Mouse (Mus musculus) hindbrain, embryonic 11.5 days (tissue): ENCODE results near the gene Gm16181. TPM values are rescaled to one million over a fixed set of nuclear protein-coding genes. Genes with fewer than 3 reads are reported as not detected.

Experiments used
- ATAC-seq: fragments of 200-750 bp; cut with Nextera tagmentation; 2 replicates; pipeline ENCODE4 v1.8.0; 2017; ENCODE audit warnings: mild to moderate bottlenecking, moderate TSS enrichment, moderate library complexity; ENCODE audit not compliant: low FRiP score
- DNase-seq: peaks from one replicate; pipeline ENCODE4 v3.0.0-alpha.2; 2015; ENCODE audit warnings: low spot score
- H3K27ac ChIP-seq: fragments of 300-500 bp; sonication (generic); 2 replicates; pipeline ENCODE4 v1.5.1; 2014; ENCODE audit warnings: mild to moderate bottlenecking, low read depth, low read length
- H3K27me3 ChIP-seq: fragments of 300-500 bp; sonication (generic); 2 replicates; pipeline ENCODE4 v1.6.1; 2014; ENCODE audit warnings: mild to moderate bottlenecking, low read length, moderate library complexity, mixed read lengths; ENCODE audit not compliant: control insufficient read depth, insufficient read depth
- H3K36me3 ChIP-seq: fragments of 300-500 bp; sonication (generic); 2 replicates; pipeline ENCODE4 v1.6.1; 2014; ENCODE audit warnings: mild to moderate bottlenecking, low read length, moderate library complexity, mixed read lengths; ENCODE audit not compliant: control insufficient read depth, insufficient read depth
- H3K4me1 ChIP-seq: fragments of 300-500 bp; sonication (generic); replicated peaks from 2 replicates; pipeline ENCODE4 v1.6.1; 2014; ENCODE audit warnings: low read length, mixed read lengths; ENCODE audit not compliant: control insufficient read depth, insufficient read depth
- H3K4me2 ChIP-seq: fragments of 300-500 bp; sonication (generic); replicated peaks from 2 replicates; pipeline ENCODE4 v1.6.1; 2014; ENCODE audit warnings: mild to moderate bottlenecking, low read depth, low read length
- H3K4me3 ChIP-seq: fragments of 300-500 bp; sonication (generic); 2 replicates; pipeline ENCODE4 v1.5.1; 2014; ENCODE audit warnings: low read depth, low read length
- H3K9ac ChIP-seq: fragments of 300-500 bp; sonication (generic); 2 replicates; pipeline ENCODE4 v1.6.1; 2014; ENCODE audit warnings: low read depth, low read length
- H3K9me3 ChIP-seq: fragments of 300-500 bp; sonication (generic); 2 replicates; pipeline ENCODE4 v1.6.1; 2016; ENCODE audit warnings: low read length; ENCODE audit not compliant: control insufficient read depth
- WGBS: fragments of 180-500 bp; shearing (Covaris S2); extraction: QIAGEN DNeasy Blood & Tissue Kit; methylation state at CpG from one replicate; pipeline ENCODE4 v1.1.7; 2014; 5-methylcytosine and 5-hydroxymethylcytosine counted together
- polyA plus RNA-seq: library from polyadenylated mRNA; unstranded; fragments of >200 nt; fragmentation: Nextera tagmentation; extraction: Ambion mirVana; gene quantifications from 2 replicates; pipeline ENCODE4 v1.2.1, GENCODE M21; 2014

The Gm16181 gene
- polyA plus RNA-seq, 1 experiment from 2014 or later = 0.36 TPM

GRCm38 (mm10) chr17:35193881-35194843, 26.5 kb upstream of the Gm16181 start, which contains the start of gene Ltb:
Gene Ltb (plus strand): TSS chr17:35194439.
- H3K36me3 ChIP-seq = no peaks in the 10 kb centered on the region
- H3K9ac ChIP-seq = no peak within 1 kb of the TSS
- DNase-seq (peak; percentile 11), ATAC-seq (no peak)
- no peak within 1 kb of the TSS for H3K4me3 ChIP-seq
- H3K4me2 ChIP-seq = peak within 1 kb of the TSS; percentile 59; the same call in 1 of the 2 replicates
- no peaks in the 10 kb centered on the region for H3K9me3 ChIP-seq
- no peak within 1 kb of the TSS for H3K27ac ChIP-seq
- WGBS = 58% methylated on average over 23 of the region's 28 CpGs
- peaks cover 28% of the 10 kb centered on the region for H3K27me3 ChIP-seq
- H3K4me1 ChIP-seq = peaks cover 2% of the 10 kb centered on the region; the same call in 1 of the 2 replicates

GRCm38 (mm10) chr17:35194844-35195630, 25.6 kb upstream of the Gm16181 start:
- DNase-seq = no peak
- peaks cover 28% of the 10 kb centered on the region for H3K27me3 ChIP-seq
- H3K9ac ChIP-seq = peak overlapping the region; percentile 27; the same call in 1 of the 2 replicates
- no peak for ATAC-seq
- peak overlapping the region; percentile 59 for H3K4me2 ChIP-seq
- H3K4me1 ChIP-seq = peaks cover 2% of the 10 kb centered on the region; the same call in 1 of the 2 replicates
- H3K27ac ChIP-seq = no peak overlapping the region
- H3K4me3 ChIP-seq = peak overlapping the region; percentile 38
- WGBS = 43% methylated on average over 19 of the region's 19 CpGs
- no peaks in the 10 kb centered on the region for H3K36me3 ChIP-seq
- no peaks in the 10 kb centered on the region for H3K9me3 ChIP-seq

DNA sequence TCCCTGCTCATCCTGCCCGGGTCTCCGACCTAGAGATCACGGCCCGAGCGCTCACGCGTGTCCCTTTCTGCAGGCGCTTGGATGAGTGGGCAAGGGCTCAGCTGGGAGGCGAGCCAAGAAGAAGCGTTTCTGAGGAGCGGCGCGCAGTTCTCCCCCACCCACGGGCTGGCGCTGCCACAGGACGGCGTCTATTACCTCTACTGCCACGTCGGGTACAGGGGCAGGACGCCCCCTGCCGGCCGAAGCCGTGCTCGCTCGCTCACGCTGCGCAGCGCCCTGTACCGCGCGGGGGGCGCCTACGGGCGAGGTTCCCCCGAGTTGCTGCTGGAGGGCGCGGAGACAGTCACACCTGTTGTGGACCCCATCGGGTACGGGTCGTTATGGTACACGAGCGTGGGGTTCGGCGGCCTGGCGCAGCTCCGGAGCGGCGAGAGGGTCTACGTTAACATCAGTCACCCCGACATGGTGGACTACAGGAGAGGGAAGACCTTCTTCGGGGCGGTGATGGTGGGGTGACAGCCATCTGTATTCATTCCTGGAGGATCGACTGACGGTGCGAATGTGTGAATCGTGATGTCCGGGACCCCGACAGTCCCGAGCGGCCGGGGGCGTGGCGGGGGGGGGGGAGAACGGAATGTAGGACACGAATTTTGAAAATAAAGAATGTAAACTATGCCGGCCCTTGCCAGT, 24.9 kb upstream of the Gm16181 start:
- Histone ChIP-seq H3K4me2 (peak overlapping the region; percentile 59), H3K36me3 (no peaks in the 10 kb centered on the region), H3K9me3 (no peaks in the 10 kb centered on the region), H3K27ac (no peak overlapping the region), H3K4me1 (peaks cover 2% of the 10 kb centered on the region; the same call in 1 of the 2 replicates), H3K27me3 (peaks cover 28% of the 10 kb centered on the region), H3K9ac (peak overlapping the region; percentile 27; the same call in 1 of the 2 replicates), H3K4me3 (peak overlapping the region; percentile 38)
- DNase-seq (peak; percentile 87), ATAC-seq (peak; percentile 71)
- WGBS = 2% methylated on average over 65 of the region's 66 CpGs

- 32% methylated on average over 9 of the region's 9 CpGs for WGBS
- Histone ChIP-seq H3K4me1 (peaks cover 2% of the 10 kb centered on the region; the same call in 1 of the 2 replicates), H3K27me3 (peaks cover 28% of the 10 kb centered on the region), H3K4me3 (peak overlapping the region; percentile 38), H3K27ac (no peak overlapping the region), H3K36me3 (no peaks in the 10 kb centered on the region), H3K9me3 (no peaks in the 10 kb centered on the region), H3K4me2 (peak overlapping the region; percentile 59), H3K9ac (no peak overlapping the region)
- no peak for ATAC-seq
- DNase-seq = no peak
These were observed 24.4 kb upstream of the Gm16181 start for GRCm38 (mm10) chr17:35196321-35196641.

DNA sequence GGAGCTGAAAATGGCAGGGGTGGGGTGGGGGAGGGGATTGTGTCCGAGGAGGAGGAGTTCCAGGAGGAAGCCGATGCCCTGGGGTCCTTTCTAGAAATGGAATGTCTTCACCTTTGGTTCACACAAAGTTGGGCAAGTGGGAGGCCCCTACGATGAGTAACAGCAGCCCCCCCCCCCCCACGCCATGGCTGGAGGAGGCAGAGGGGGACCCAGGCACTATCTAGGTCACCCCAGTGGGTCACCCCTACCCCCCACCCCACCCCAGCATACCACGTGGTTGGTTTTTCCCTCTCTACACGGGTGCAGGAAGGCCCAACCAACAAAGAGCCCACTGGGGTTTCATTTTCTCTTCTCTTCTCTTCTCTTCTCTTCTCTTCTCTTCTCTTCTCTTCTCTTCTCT, 23.5 kb upstream of the Gm16181 start:
- ATAC-seq = no peak
- Histone ChIP-seq H3K4me1 (peaks cover 2% of the 10 kb centered on the region; the same call in 1 of the 2 replicates), H3K4me2 (no peak overlapping the region), H3K9me3 (no peaks in the 10 kb centered on the region), H3K27ac (no peak overlapping the region), H3K36me3 (no peaks in the 10 kb centered on the region), H3K27me3 (peaks cover 30% of the 10 kb centered on the region), H3K4me3 (no peak overlapping the region), H3K9ac (no peak overlapping the region)
- no peak for DNase-seq
- 55% methylated on average over 6 of the region's 6 CpGs for WGBS

DNA sequence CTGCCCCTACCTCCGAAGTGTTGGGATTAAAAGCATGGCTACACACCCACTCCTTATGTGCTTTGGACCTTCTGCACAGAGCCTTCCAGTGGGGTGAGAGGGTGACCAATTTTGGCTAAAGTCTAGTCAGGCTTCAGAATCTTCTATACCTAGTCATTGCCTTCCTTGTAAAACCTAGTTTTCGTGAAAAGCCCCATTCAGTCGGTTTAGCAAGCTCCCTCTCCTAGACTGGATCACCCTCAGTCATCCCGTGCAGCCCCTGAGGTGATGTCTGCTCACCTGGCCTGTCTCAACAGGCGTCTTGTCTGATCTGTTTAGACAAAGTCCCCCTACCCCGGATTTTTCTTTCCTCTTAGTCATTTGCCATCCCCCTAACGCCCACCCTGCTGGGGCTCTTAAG, 22.6 kb upstream of the Gm16181 start:
- peaks cover 30% of the 10 kb centered on the region for H3K27me3 ChIP-seq
- H3K9ac ChIP-seq = no peak overlapping the region
- peaks cover 2% of the 10 kb centered on the region; the same call in 1 of the 2 replicates for H3K4me1 ChIP-seq
- WGBS = 65% methylated on average over 7 of the region's 7 CpGs
- no peak overlapping the region for H3K4me2 ChIP-seq
- DNase-seq (no peak), ATAC-seq (no peak)
- no peak overlapping the region for H3K4me3 ChIP-seq
- no peaks in the 10 kb centered on the region for H3K36me3 ChIP-seq
- H3K27ac ChIP-seq = no peak overlapping the region
- H3K9me3 ChIP-seq = no peaks in the 10 kb centered on the region

DNA sequence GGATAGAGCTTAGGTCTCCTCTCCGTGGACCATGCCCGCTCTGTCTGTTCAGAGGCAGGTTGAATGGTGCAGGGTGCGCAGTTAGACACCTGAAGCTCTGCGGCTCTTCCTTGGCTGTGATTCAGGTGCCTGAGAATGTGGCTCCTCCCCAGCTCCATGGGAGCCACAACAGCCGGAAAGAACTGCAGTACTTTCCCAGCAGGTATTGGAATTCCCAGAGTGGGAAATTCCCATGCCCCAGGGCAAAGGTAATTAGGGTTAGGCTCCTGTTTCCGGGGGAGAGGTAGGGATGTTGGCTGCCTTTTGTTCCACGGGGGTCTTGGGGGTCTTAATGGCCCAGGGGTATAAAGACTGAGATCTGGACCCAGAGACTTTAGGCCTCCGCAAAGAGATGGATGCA, 21.7 kb upstream of the Gm16181 start:
- H3K4me1 ChIP-seq = peaks cover 2% of the 10 kb centered on the region; the same call in 1 of the 2 replicates
- ATAC-seq = no peak
- no peak overlapping the region for H3K4me2 ChIP-seq
- 32% methylated on average over 8 of the region's 8 CpGs for WGBS
- H3K4me3 ChIP-seq = no peak overlapping the region
- no peak for DNase-seq
- H3K27ac ChIP-seq = no peak overlapping the region
- no peaks in the 10 kb centered on the region for H3K36me3 ChIP-seq
- H3K9ac ChIP-seq = no peak overlapping the region
- H3K27me3 ChIP-seq = peaks cover 30% of the 10 kb centered on the region
- no peaks in the 10 kb centered on the region for H3K9me3 ChIP-seq

DNA sequence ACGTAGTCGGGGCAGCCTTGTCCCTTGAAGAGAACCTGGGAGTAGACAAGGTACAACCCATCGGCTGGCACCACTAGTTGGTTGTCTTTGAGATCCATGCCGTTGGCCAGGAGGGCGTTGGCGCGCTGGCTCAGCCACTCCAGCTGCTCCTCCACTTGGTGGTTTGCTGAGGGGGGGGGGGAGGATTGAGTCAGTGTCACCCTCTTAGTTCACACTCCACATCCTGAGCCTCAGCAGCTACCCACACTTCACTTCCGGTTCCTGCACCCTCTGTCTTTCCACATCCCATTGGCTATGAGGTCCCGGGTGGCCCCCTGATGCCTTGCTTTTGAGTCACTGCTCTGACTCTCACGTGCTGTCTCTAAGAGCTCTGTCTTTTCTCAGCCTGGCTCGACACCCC, 20.2 kb upstream of the Gm16181 start:
- Histone ChIP-seq H3K4me3 (no peak overlapping the region), H3K4me1 (peaks cover 2% of the 10 kb centered on the region; the same call in 1 of the 2 replicates), H3K9ac (no peak overlapping the region), H3K36me3 (no peaks in the 10 kb centered on the region), H3K27me3 (peaks cover 18% of the 10 kb centered on the region), H3K9me3 (no peaks in the 10 kb centered on the region), H3K4me2 (no peak overlapping the region), H3K27ac (no peak overlapping the region)
- DNase-seq = no peak
- no peak for ATAC-seq
- 88% methylated on average over 11 of the region's 11 CpGs for WGBS
